Mouse (Mus musculus): Measurements from ENCODE around the gene Bach2. TPM values are rescaled to one million over a fixed set of nuclear protein-coding genes. Genes with fewer than 3 reads are reported as not detected.

Gene Bach2
- polyA plus RNA-seq, 1 experiment = 14.1 TPM

DNA sequence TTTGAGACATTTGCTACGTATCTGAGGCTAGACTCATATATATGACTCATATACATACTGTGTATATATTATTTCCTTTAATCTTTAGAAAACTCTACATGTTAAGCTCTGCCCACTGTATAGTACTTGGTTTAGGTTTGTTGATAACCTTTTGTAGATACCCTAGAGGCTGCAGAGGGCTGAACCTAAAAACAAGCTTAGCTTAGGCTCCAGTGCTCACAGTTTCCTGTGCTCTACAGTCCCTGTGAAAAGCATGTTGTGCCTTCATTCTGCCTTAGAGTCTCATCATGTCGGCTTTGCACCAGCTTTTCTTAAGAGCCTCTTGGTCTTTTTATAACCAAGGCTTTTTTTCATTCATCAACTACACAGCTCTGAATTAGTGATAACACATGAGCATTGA lies 156.2 kb downstream of the Bach2 start:
- 71% methylated on average over 2 of the region's 2 CpGs for WGBS
- Histone ChIP-seq H3K4me1 (ENCODE audit: control insufficient read depth, insufficient read depth, insufficient read length) (peaks cover 4% of the 10 kb centered on the region; the same call in 1 of the 2 replicates), H3K4me3 (ENCODE audit: extremely low read depth, insufficient read depth, insufficient read length) (no peak overlapping the region), H3K27me3 (ENCODE audit: control insufficient read depth, insufficient read depth, low read length) (no peaks in the 10 kb centered on the region), H3K27ac (ENCODE audit: insufficient read depth, low read length) (no peak overlapping the region), H3K36me3 (ENCODE audit: control insufficient read depth, insufficient read depth, low read length) (no peaks in the 10 kb centered on the region)
- DNase-seq (ENCODE audit: low read depth in 1 of 2, low spot score in 2 of 2) = no peak
- TF ChIP-seq CTCF (IDR thresholded peaks at IDR 0.05; ENCODE audit: extremely low read depth, insufficient read depth, insufficient read length, insufficient replicate concordance) = no peak
- no peak for TF ChIP-seq POLR2A (IDR thresholded peaks at IDR 0.05; ENCODE audit: low read depth, low read length)

DNA sequence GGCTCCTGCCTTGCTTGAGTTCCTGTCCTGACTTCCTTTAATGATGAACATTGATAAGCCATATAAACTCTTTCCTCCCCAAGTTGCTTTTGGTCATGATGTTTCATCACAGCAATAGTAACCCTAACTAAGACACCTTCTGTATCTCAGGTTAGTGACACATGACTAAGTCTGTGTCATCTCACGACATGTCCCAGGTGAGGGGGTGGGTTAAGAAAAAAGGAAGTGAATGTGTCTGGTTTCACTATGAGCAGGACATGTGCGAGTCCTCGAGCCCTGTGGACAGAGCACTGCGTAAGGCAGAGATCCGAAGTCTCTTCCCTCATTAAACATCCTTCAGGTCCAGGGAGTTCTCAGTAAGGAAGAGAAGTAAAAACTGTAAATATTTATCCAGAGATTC lies 162.9 kb downstream of the Bach2 start:
- DNase-seq (ENCODE audit: low read depth in 1 of 2, low spot score in 2 of 2) = peak; percentile 31 to 72
- H3K4me3 ChIP-seq (ENCODE audit: extremely low read depth, insufficient read depth, insufficient read length) = no peak overlapping the region
- H3K27ac ChIP-seq (ENCODE audit: insufficient read depth, low read length) = no peak overlapping the region
- H3K4me1 ChIP-seq (ENCODE audit: control insufficient read depth, insufficient read depth, insufficient read length) = peaks cover 10% of the 10 kb centered on the region; the same call in 1 of the 2 replicates
- H3K27me3 ChIP-seq (ENCODE audit: control insufficient read depth, insufficient read depth, low read length) = no peaks in the 10 kb centered on the region
- TF ChIP-seq CTCF (IDR thresholded peaks at IDR 0.05; ENCODE audit: extremely low read depth, insufficient read depth, insufficient read length, insufficient replicate concordance) (no peak), POLR2A (IDR thresholded peaks at IDR 0.05; ENCODE audit: low read depth, low read length) (no peak)
- no peaks in the 10 kb centered on the region for H3K36me3 ChIP-seq (ENCODE audit: control insufficient read depth, insufficient read depth, low read length)
- 36% methylated on average over 5 of the region's 5 CpGs for WGBS

DNA sequence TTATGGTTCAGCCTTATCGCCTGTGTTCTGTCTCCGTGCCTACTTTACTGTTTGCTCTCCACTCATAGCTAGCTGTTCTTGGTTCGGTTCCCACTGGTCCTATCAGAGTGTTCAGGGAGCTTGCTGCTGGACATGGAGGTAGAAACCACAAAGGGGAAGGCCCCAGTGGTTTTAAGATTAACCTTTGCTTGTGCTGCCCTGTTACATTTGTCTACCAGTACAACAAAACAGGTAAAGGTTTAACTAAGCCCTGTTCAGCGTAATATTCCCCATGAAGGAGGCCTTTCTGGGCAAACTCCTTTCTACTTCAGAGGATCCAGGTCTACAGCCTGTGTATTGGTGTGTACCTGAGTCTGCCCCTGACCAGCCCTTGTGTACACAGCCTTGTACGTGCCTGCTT lies 164.9 kb downstream of the Bach2 start:
- no peaks in the 10 kb centered on the region for H3K36me3 ChIP-seq (ENCODE audit: control insufficient read depth, insufficient read depth, low read length)
- DNase-seq (ENCODE audit: low read depth in 1 of 2, low spot score in 2 of 2) = no peak
- H3K4me1 ChIP-seq (ENCODE audit: control insufficient read depth, insufficient read depth, insufficient read length) = peaks cover 10% of the 10 kb centered on the region; the same call in 1 of the 2 replicates
- no peak overlapping the region for H3K27ac ChIP-seq (ENCODE audit: insufficient read depth, low read length)
- TF ChIP-seq CTCF (IDR thresholded peaks at IDR 0.05; ENCODE audit: extremely low read depth, insufficient read depth, insufficient read length, insufficient replicate concordance) (no peak), POLR2A (IDR thresholded peaks at IDR 0.05; ENCODE audit: low read depth, low read length) (no peak)
- no peak overlapping the region for H3K4me3 ChIP-seq (ENCODE audit: extremely low read depth, insufficient read depth, insufficient read length)
- no peaks in the 10 kb centered on the region for H3K27me3 ChIP-seq (ENCODE audit: control insufficient read depth, insufficient read depth, low read length)
- 83% methylated on average over 5 of the region's 5 CpGs for WGBS

DNA sequence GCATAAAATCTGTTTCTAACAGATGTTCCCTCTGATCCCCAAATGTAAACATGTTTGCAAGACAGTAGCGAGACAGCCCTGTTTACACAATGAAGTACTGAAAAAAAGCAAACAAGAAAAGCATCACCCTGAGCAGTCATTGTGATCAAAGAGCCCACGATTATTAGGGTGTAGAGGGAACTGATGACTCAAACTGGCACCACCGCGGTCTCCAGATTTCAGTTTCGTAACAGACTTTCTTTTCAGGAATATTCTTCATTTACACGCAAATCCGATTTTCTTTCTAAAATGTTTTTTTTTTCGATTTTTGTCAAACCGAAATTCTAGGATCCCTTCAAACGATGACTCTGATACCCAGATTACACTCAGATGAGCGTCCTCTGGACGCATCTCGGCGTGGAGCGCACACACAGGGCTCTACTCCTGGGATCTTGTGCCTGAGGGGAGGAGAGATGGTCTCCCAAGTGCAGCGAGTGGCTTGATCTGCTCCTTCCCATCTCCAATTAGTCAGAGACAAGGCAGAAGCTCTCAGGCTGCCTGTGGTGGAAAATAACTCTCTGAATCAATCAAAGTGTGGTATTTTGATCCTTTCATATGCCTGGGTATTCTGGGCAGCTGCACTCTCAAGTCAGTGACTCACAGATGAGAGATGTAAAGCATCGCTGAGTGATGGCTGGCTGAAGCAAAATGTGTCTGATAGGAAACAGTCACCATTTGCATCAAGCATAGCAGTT lies 166.7 kb downstream of the Bach2 start:
- no peaks in the 10 kb centered on the region for H3K27me3 ChIP-seq (ENCODE audit: control insufficient read depth, insufficient read depth, low read length)
- no peak for TF ChIP-seq CTCF (IDR thresholded peaks at IDR 0.05; ENCODE audit: extremely low read depth, insufficient read depth, insufficient read length, insufficient replicate concordance)
- no peak for TF ChIP-seq POLR2A (IDR thresholded peaks at IDR 0.05; ENCODE audit: low read depth, low read length)
- 85% methylated on average over 17 of the region's 17 CpGs for WGBS
- H3K27ac ChIP-seq (ENCODE audit: insufficient read depth, low read length) = no peak overlapping the region
- DNase-seq (ENCODE audit: low read depth in 1 of 2, low spot score in 2 of 2) = no peak
- H3K4me1 ChIP-seq (ENCODE audit: control insufficient read depth, insufficient read depth, insufficient read length) = peaks cover 4% of the 10 kb centered on the region; the same call in 1 of the 2 replicates
- no peak overlapping the region for H3K4me3 ChIP-seq (ENCODE audit: extremely low read depth, insufficient read depth, insufficient read length)
- H3K36me3 ChIP-seq (ENCODE audit: control insufficient read depth, insufficient read depth, low read length) = no peaks in the 10 kb centered on the region; the same call in 1 of the 2 replicates

DNA sequence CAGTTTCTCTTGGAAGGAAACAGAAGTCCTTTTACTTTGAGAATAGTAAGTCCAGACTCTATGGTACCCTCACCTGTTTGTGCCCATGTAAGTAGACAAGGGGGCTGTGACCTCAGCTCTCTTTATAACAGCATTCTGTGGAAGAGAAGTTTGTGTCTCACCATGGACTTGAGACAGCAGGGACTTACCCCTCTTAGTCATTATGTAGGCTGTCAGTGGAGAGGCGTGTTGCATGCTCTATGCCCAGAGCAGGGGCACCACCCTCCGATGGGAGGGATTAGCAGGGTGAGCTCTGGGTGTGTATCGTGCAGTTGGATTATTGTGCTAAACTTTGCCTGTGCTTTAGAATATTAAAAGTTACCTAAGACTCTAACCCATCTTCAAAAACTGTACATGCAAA lies 167.4 kb downstream of the Bach2 start:
- DNase-seq (ENCODE audit: low read depth in 1 of 2, low spot score in 2 of 2) = no peak
- H3K36me3 ChIP-seq (ENCODE audit: control insufficient read depth, insufficient read depth, low read length) = no peaks in the 10 kb centered on the region; the same call in 1 of the 2 replicates
- WGBS = 61% methylated on average over 3 of the region's 3 CpGs
- H3K4me3 ChIP-seq (ENCODE audit: extremely low read depth, insufficient read depth, insufficient read length) = no peak overlapping the region
- H3K27ac ChIP-seq (ENCODE audit: insufficient read depth, low read length) = no peak overlapping the region
- TF ChIP-seq CTCF (IDR thresholded peaks at IDR 0.05; ENCODE audit: extremely low read depth, insufficient read depth, insufficient read length, insufficient replicate concordance) = no peak
- no peak for TF ChIP-seq POLR2A (IDR thresholded peaks at IDR 0.05; ENCODE audit: low read depth, low read length)
- H3K4me1 ChIP-seq (ENCODE audit: control insufficient read depth, insufficient read depth, insufficient read length) = peaks cover 4% of the 10 kb centered on the region; the same call in 1 of the 2 replicates
- H3K27me3 ChIP-seq (ENCODE audit: control insufficient read depth, insufficient read depth, low read length) = no peaks in the 10 kb centered on the region

DNA sequence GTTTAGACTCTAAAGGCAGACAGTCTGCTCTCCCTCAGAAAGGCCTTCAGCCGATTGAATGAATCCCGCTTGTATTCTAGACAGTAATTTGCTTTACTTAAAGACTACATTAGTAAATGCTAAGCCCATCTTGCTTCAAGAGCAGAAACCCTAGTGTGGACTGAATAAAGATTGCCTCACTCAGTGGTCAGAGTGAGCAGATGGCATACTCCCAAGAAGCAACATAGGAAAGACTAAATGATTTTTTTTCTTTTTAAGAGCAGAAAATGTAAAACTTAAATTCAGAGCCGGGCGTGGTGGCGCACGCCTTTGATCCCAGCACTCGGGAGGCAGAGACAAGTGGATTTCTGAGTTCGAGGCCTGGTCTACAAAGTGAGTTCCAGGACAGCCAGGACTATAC lies 169.9 kb downstream of the Bach2 start:
- Histone ChIP-seq H3K4me1 (ENCODE audit: control insufficient read depth, insufficient read depth, insufficient read length) (peaks cover 6% of the 10 kb centered on the region; the same call in 1 of the 2 replicates), H3K27me3 (ENCODE audit: control insufficient read depth, insufficient read depth, low read length) (no peaks in the 10 kb centered on the region), H3K27ac (ENCODE audit: insufficient read depth, low read length) (no peak overlapping the region), H3K4me3 (ENCODE audit: extremely low read depth, insufficient read depth, insufficient read length) (no peak overlapping the region), H3K36me3 (ENCODE audit: control insufficient read depth, insufficient read depth, low read length) (peaks cover 1% of the 10 kb centered on the region; the same call in 1 of the 2 replicates)
- no peak for DNase-seq (ENCODE audit: low read depth in 1 of 2, low spot score in 2 of 2)
- no peak for TF ChIP-seq POLR2A (IDR thresholded peaks at IDR 0.05; ENCODE audit: low read depth, low read length)
- TF ChIP-seq CTCF (IDR thresholded peaks at IDR 0.05; ENCODE audit: extremely low read depth, insufficient read depth, insufficient read length, insufficient replicate concordance) = no peak
- 92% methylated on average over 8 of the region's 8 CpGs for WGBS

All from spleen, adult 2 months (tissue).